Mouse (Mus musculus) hindbrain, embryonic 13.5 days (tissue): ENCODE measurements around the gene Shkbp1. TPM values are rescaled to one million over a fixed set of nuclear protein-coding genes. Genes with fewer than 3 reads are reported as not detected.

ENCODE experiments used
- ATAC-seq: fragments of 200-750 bp; cut with Nextera tagmentation; 2 replicates; pipeline ENCODE4 v1.8.0; 2017; ENCODE audit warnings: moderate TSS enrichment; ENCODE audit not compliant: low FRiP score
- H3K27ac ChIP-seq: fragments of 300-500 bp; sonication (generic); 2 replicates; pipeline ENCODE4 v1.5.1; 2015; ENCODE audit warnings: inconsistent platforms, mild to moderate bottlenecking, moderate library complexity
- H3K27me3 ChIP-seq: fragments of 300-500 bp; sonication (generic); 2 replicates; pipeline ENCODE4 v1.6.1; 2015; ENCODE audit warnings: mild to moderate bottlenecking, inconsistent platforms
- H3K36me3 ChIP-seq: fragments of 300-500 bp; sonication (generic); 2 replicates; pipeline ENCODE4 v1.6.1; 2015; ENCODE audit warnings: mild to moderate bottlenecking, inconsistent platforms
- H3K4me1 ChIP-seq: fragments of 300-500 bp; sonication (generic); replicated peaks from 2 replicates; pipeline ENCODE4 v1.6.1; 2015; ENCODE audit warnings: inconsistent platforms
- H3K4me2 ChIP-seq: fragments of 300-500 bp; sonication (generic); 2 replicates; pipeline ENCODE4 v1.6.1; 2015; ENCODE audit warnings: inconsistent platforms, mild to moderate bottlenecking, moderate library complexity
- H3K4me3 ChIP-seq: fragments of 300-500 bp; sonication (generic); 2 replicates; pipeline ENCODE4 v1.5.1; 2015; ENCODE audit warnings: mild to moderate bottlenecking, inconsistent platforms
- H3K9ac ChIP-seq: fragments of 300-500 bp; sonication (generic); 2 replicates; pipeline ENCODE4 v1.6.1; 2015; ENCODE audit warnings: mild to moderate bottlenecking, inconsistent platforms
- H3K9me3 ChIP-seq: fragments of 300-500 bp; sonication (generic); 2 replicates; pipeline ENCODE4 v1.6.1; 2016; ENCODE audit warnings: inconsistent platforms
- WGBS: fragments of 180-500 bp; shearing (Covaris S2); methylation state at CpG from one replicate; pipeline ENCODE4 v1.1.7; 2015; 5-methylcytosine and 5-hydroxymethylcytosine counted together
- polyA plus RNA-seq: library from polyadenylated mRNA; unstranded; fragments of >200 nt; fragmentation: Nextera tagmentation; extraction: Ambion mirVana; gene quantifications from 2 replicates; pipeline ENCODE4 v1.2.1, GENCODE M21; 2015

Shkbp1 gene
- polyA plus RNA-seq, 1 experiment from 2014 or later, result 61.8 TPM

GRCm38 (mm10) chr7:27330709-27331540 is 24.9 kb downstream of the Shkbp1 start:
- Histone ChIP-seq H3K27me3 (peaks cover 99% of the 10 kb centered on the region), H3K36me3 (no peaks in the 10 kb centered on the region), H3K4me2 (peak overlapping the region; percentile 55), H3K4me1 (peaks cover 59% of the 10 kb centered on the region), H3K9me3 (no peaks in the 10 kb centered on the region), H3K4me3 (peak overlapping the region; percentile 35), H3K9ac (peak overlapping the region; percentile 39; the same call in 1 of the 2 replicates), H3K27ac (no peak overlapping the region)
- ATAC-seq, result no peak
- under 1% methylated on average over 39 of the region's 39 CpGs for WGBS

- Histone ChIP-seq H3K27me3 (peaks cover 100% of the 10 kb centered on the region), H3K4me2 (no peak overlapping the region), H3K4me1 (peaks cover 64% of the 10 kb centered on the region), H3K9me3 (no peaks in the 10 kb centered on the region), H3K27ac (no peak overlapping the region), H3K4me3 (peak overlapping the region; percentile 35; the same call in 1 of the 2 replicates), H3K9ac (no peak overlapping the region), H3K36me3 (no peaks in the 10 kb centered on the region)
- WGBS, result 24% methylated on average over 17 of the region's 17 CpGs
- ATAC-seq, result no peak
Observed at GRCm38 (mm10) chr7:27329981-27330380, 25.8 kb downstream of the Shkbp1 start.

DNA sequence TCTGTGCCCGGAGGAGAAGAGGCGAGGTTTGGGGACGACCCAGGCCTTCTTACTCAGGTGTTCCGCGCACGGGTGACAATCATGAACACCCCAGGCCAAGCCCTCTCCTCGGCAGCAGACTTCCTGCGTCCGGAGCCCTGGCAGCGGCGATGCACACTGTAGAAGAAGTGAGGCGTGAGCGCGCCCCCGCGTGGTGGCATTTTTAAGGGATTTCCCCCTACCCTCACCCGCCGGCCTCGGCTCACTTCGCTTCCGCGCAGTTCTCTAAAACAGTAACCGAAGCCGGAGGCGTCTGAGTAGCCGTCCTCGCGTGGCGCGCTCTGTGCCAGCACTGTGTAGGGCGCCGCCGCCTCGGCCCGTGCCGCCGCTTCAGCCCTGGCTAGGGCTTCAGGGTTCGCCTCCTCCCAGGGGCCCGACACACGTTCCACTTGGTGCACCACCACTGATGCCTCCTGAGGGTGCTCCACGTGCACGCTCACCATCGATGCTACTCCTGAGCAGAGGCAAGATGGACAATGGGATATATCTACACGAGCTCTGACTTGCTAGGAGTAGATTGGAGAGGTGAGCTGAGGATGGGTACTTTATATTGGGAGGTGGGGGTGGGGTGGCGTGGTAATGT is 26.4 kb downstream of the Shkbp1 start:
- H3K4me1 ChIP-seq, result peaks cover 63% of the 10 kb centered on the region
- ATAC-seq, result no peak
- H3K36me3 ChIP-seq, result no peaks in the 10 kb centered on the region
- H3K27me3 ChIP-seq, result peaks cover 100% of the 10 kb centered on the region
- H3K9ac ChIP-seq, result peak overlapping the region; percentile 46; the same call in 1 of the 2 replicates
- 4% methylated on average over 45 of the region's 45 CpGs for WGBS
- H3K27ac ChIP-seq, result no peak overlapping the region
- peak overlapping the region; percentile 48 for H3K4me2 ChIP-seq
- H3K9me3 ChIP-seq, result no peaks in the 10 kb centered on the region
- H3K4me3 ChIP-seq, result peak overlapping the region; percentile 25

DNA sequence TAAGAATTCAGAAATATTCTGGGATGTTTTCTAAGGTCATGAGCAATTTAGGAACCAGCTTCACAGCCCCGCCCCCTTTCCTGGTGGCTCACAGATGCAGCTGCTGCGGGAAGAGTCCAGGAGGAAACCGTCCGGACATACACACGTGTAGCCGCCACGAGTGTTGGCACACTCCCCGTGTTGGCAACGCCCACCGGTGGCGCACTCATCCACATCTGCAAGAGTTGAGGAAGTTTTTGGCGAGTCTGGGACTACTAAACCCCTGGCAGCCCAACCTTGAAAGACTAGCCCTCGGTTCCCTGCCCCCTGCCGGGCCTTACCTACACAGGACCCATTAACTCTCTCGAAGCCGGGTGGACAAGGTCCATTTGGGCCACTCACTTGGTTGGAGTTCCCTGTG is 27.2 kb downstream of the Shkbp1 start:
- Histone ChIP-seq H3K36me3 (no peaks in the 10 kb centered on the region), H3K9me3 (no peaks in the 10 kb centered on the region), H3K27ac (no peak overlapping the region), H3K4me2 (no peak overlapping the region), H3K4me1 (peaks cover 55% of the 10 kb centered on the region), H3K9ac (no peak overlapping the region), H3K4me3 (0 out of 2 replicates have a peak overlapping the region, but pooled peaks have one; percentile 25), H3K27me3 (peaks cover 100% of the 10 kb centered on the region)
- WGBS, result 38% methylated on average over 16 of the region's 16 CpGs
- ATAC-seq, result no peak

- Histone ChIP-seq H3K4me2 (no peak overlapping the region), H3K4me1 (peaks cover 50% of the 10 kb centered on the region), H3K9me3 (no peaks in the 10 kb centered on the region), H3K4me3 (no peak overlapping the region), H3K27ac (no peak overlapping the region), H3K27me3 (peaks cover 100% of the 10 kb centered on the region), H3K9ac (no peak overlapping the region), H3K36me3 (no peaks in the 10 kb centered on the region)
- no peak for ATAC-seq
- 89% methylated on average over 11 of the region's 11 CpGs for WGBS
Observed at GRCm38 (mm10) chr7:27328161-27328560, 27.7 kb downstream of the Shkbp1 start.

- no peak overlapping the region for H3K4me3 ChIP-seq
- H3K27ac ChIP-seq, result no peak overlapping the region
- no peak overlapping the region for H3K9ac ChIP-seq
- H3K4me1 ChIP-seq, result peaks cover 44% of the 10 kb centered on the region
- peaks cover 99% of the 10 kb centered on the region for H3K27me3 ChIP-seq
- no peaks in the 10 kb centered on the region for H3K36me3 ChIP-seq
- WGBS, result 90% methylated on average over 8 of the region's 8 CpGs
- H3K4me2 ChIP-seq, result no peak overlapping the region
- ATAC-seq, result no peak
- no peaks in the 10 kb centered on the region for H3K9me3 ChIP-seq
Observed at GRCm38 (mm10) chr7:27327500-27327899, 28.3 kb downstream of the Shkbp1 start.

GRCm38 (mm10) chr7:27326101-27326880 is 29.5 kb downstream of the Shkbp1 start:
- Histone ChIP-seq H3K4me2 (peak overlapping the region; percentile 49), H3K9ac (peak overlapping the region; percentile 49; the same call in 1 of the 2 replicates), H3K9me3 (no peaks in the 10 kb centered on the region), H3K36me3 (no peaks in the 10 kb centered on the region), H3K27ac (no peak overlapping the region), H3K4me3 (peak overlapping the region; percentile 27), H3K27me3 (peaks cover 97% of the 10 kb centered on the region), H3K4me1 (peaks cover 33% of the 10 kb centered on the region)
- ATAC-seq, result no peak
- 31% methylated on average over 34 of the region's 34 CpGs for WGBS

- ATAC-seq, result peak; percentile 18; the same call in 1 of the 2 replicates
Observed at GRCm38 (mm10) chr7:27325697-27326096, 30.1 kb downstream of the Shkbp1 start.

DNA sequence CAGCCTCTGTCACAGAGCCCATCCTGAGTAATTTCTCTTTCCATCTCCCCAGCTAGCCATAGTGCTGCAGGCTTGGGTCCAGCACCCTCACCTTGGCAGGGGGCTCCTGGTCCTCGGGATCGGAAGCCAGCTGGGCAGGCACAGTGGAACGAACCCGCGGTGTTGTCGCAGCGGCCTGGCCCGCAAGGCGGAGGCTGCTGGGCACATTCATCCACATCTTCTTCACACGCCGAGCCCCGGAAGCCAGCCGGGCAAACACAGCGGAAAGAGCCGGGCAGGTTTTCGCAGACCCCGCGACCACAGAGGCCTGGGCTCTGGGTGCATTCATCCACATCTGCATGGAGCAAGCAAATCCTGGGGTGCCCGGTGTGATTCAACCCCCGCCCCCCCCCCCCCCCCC is 30.9 kb downstream of the Shkbp1 start:
- no peaks in the 10 kb centered on the region for H3K9me3 ChIP-seq
- H3K4me2 ChIP-seq, result no peak overlapping the region
- H3K4me3 ChIP-seq, result peak overlapping the region; percentile 2; the same call in 1 of the 2 replicates
- WGBS, result 50% methylated on average over 19 of the region's 20 CpGs
- peaks cover 88% of the 10 kb centered on the region for H3K27me3 ChIP-seq
- no peak overlapping the region for H3K9ac ChIP-seq
- H3K36me3 ChIP-seq, result no peaks in the 10 kb centered on the region
- no peak overlapping the region for H3K27ac ChIP-seq
- peaks cover 23% of the 10 kb centered on the region for H3K4me1 ChIP-seq
- no peak for ATAC-seq

More at GRCm38 (mm10) chr7:27325697-27326096, 30.1 kb downstream of the Shkbp1 start:
- peak overlapping the region; percentile 27 for H3K4me3 ChIP-seq
- no peak overlapping the region for H3K27ac ChIP-seq
- peaks cover 27% of the 10 kb centered on the region for H3K4me1 ChIP-seq
- H3K4me2 ChIP-seq, result peak overlapping the region; percentile 49
- no peaks in the 10 kb centered on the region for H3K36me3 ChIP-seq
- peak overlapping the region; percentile 49; the same call in 1 of the 2 replicates for H3K9ac ChIP-seq
- H3K27me3 ChIP-seq, result peaks cover 96% of the 10 kb centered on the region
- no peaks in the 10 kb centered on the region for H3K9me3 ChIP-seq
- WGBS, result 1% methylated on average over 24 of the region's 24 CpGs

- H3K4me1 ChIP-seq, result peaks cover 18% of the 10 kb centered on the region
- no peak overlapping the region for H3K4me2 ChIP-seq
- no peaks in the 10 kb centered on the region for H3K9me3 ChIP-seq
- ATAC-seq, result no peak
- H3K4me3 ChIP-seq, result no peak overlapping the region
- no peaks in the 10 kb centered on the region for H3K36me3 ChIP-seq
- peaks cover 80% of the 10 kb centered on the region for H3K27me3 ChIP-seq
- WGBS, result over 99% methylated on average over 11 of the region's 11 CpGs
- no peak overlapping the region for H3K27ac ChIP-seq
- no peak overlapping the region for H3K9ac ChIP-seq
Observed at GRCm38 (mm10) chr7:27324161-27324560, 31.7 kb downstream of the Shkbp1 start.

DNA sequence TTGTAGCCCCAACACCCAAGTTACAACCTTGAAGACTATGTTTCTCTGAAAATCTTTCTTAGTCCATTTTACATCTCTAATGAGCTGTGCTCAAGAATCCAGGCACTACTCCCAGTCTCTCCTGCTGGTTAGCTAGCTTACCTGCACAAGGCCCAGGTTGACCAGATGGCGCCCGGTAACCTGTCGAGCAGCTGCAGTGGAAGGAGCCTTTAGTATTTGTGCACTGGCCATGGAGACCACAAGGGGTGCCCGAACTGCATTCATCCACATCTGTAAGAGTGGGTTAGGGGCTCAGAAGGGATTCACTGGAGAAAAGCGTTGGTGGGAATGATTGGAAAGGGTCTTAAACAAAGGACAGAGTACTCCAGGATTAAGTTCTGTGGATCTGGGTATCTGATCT is 32.8 kb downstream of the Shkbp1 start:
- no peak overlapping the region for H3K9ac ChIP-seq
- no peak for ATAC-seq

GRCm38 (mm10) chr7:27322291-27322690 is 33.5 kb downstream of the Shkbp1 start:
- Histone ChIP-seq H3K9me3 (no peaks in the 10 kb centered on the region), H3K27ac (no peak overlapping the region), H3K9ac (no peak overlapping the region), H3K36me3 (no peaks in the 10 kb centered on the region), H3K4me1 (peaks cover 18% of the 10 kb centered on the region), H3K27me3 (peaks cover 62% of the 10 kb centered on the region), H3K4me3 (no peak overlapping the region), H3K4me2 (no peak overlapping the region)
- ATAC-seq, result no peak
- 23% methylated on average over 13 of the region's 13 CpGs for WGBS

More for the DNA sequence above, 32.8 kb downstream of the Shkbp1 start:
- H3K27ac ChIP-seq, result no peak overlapping the region
- no peak overlapping the region for H3K4me2 ChIP-seq
- no peaks in the 10 kb centered on the region for H3K9me3 ChIP-seq
- 85% methylated on average over 5 of the region's 5 CpGs for WGBS
- H3K36me3 ChIP-seq, result no peaks in the 10 kb centered on the region
- H3K4me1 ChIP-seq, result peaks cover 18% of the 10 kb centered on the region
- peaks cover 69% of the 10 kb centered on the region for H3K27me3 ChIP-seq
- no peak overlapping the region for H3K4me3 ChIP-seq
